Mouse (Mus musculus): ENCODE measurements around the gene Aunip. TPM values are rescaled to one million over a fixed set of nuclear protein-coding genes. Genes with fewer than 3 reads are reported as not detected.

The Aunip gene
- total RNA-seq (2014; fragmentation: Nextera tagmentation), result 18.4 and 23.7 TPM in 2 replicates
- 34.6 and 45.8 TPM in 2 replicates for total RNA-seq (2017)

DNA sequence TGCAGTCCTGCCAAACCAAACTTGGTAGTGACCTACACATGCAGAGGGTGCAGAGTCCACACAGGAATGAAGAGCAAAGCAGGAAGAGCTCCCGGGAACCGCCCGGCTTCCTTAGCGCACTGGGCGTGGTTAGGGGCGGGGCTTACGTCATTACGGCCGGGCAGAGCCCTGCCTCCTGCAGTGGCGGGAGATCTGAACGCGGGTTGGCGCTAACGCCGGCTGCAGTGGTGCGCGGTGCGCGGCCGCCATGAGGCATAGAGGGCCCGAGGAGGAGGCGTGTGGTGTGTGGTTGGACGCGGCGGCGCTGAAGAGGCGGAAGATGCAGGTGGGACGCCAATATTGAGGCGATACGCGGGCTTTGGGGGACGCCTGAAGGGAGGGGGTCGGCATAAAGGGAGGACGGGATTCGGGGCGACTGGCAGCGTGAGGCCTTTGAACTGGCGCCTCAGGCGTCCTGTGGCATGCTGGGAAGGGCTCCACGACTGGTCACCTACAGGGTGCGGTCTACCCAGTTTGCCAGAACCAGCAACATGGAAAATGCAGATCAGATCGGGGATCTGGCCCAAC, at the start of gene Aunip:
TSS of gene Aunip (plus strand) at position 155 of the 567 bp plus-strand sequence.
- ATAC-seq (replicated peaks; ENCODE audit: low FRiP score, low TSS enrichment, poor library complexity, severe bottlenecking), result peak; percentile 82

DNA sequence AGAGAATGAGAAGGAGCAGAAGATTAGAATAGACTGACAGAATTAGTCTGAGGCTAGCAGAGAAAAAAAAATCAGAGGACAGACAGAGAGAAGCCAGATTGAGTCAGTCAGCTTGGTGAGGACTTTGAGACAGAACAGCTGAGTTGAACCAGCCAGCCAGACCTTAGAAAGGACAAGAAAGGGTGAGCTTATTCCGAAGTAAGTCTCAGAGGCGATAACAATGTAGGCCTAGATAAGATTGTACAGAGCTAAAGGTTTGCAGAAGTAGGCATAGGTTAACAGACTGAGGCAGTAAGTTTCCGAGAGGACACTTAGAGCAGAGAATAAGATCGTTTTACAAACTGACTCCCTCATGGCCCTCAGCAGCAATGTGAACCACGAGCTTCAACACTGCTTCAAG, 49.5 kb upstream of the Aunip start:
- no peak for ATAC-seq (replicated peaks; ENCODE audit: low FRiP score, low TSS enrichment, poor library complexity, severe bottlenecking)

DNA sequence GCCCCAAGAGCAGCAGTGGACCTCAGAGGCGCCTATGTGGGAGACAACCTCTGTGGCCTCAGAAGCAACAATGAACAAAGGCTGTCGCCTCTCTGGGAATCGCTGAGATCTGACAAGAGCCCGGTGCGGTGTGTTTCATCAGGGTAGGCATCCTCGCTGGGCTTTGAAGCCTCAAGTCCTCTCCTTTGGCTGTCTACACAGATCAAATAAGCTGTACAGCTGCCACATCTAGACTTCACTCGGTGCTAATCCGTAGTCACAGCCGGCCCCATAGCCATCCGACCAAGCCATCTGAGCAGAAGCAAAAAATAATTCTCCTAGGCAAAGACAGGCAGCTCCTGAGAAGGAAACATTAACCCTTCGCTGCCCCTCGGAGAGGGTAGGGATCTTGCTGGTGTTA, 45.0 kb upstream of the Aunip start:
- ATAC-seq (replicated peaks; ENCODE audit: low FRiP score, low TSS enrichment, poor library complexity, severe bottlenecking), result no peak

DNA sequence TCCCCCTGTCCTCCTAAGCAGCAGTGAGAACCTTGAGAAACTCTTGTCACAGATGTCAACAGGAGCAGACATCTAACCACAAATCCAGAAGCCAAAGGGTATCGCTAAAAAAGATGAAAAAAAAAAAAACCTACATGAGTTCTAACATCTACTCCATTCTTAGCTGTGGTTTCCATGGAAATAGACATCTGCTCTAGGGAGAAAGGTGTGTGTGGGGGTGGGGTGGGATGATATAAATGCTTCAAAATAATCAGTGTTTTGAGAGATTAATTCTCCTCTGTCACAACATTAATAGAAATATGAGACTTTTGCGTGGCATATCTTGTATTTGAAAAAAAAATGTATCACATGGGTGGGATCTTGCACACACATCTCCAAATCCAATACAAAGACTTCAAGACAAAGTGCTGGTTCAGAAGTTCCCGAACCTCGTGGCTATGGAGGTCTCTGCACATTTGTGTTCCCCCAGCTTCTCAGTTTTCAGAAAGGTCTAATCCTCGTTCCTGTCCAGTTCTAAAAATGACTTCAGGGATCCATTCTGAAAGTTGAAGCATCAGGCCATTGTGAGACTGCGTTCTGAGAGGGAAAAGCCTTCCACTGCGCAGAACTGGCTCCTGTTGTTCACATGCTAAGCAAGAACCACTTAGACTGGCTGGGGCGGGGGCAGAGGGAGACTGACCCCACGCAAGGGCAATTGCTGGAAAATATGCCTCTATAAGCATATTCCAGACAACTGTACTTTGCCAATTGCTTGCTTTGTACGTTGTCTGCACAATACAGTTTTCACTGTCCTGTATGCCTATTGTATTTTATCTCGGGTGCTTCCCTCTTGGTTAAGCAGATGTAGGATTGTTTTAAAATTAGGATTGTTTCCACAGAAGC, 44.2 kb upstream of the Aunip start:
- ATAC-seq (replicated peaks; ENCODE audit: low FRiP score, low TSS enrichment, poor library complexity, severe bottlenecking), result no peak

DNA sequence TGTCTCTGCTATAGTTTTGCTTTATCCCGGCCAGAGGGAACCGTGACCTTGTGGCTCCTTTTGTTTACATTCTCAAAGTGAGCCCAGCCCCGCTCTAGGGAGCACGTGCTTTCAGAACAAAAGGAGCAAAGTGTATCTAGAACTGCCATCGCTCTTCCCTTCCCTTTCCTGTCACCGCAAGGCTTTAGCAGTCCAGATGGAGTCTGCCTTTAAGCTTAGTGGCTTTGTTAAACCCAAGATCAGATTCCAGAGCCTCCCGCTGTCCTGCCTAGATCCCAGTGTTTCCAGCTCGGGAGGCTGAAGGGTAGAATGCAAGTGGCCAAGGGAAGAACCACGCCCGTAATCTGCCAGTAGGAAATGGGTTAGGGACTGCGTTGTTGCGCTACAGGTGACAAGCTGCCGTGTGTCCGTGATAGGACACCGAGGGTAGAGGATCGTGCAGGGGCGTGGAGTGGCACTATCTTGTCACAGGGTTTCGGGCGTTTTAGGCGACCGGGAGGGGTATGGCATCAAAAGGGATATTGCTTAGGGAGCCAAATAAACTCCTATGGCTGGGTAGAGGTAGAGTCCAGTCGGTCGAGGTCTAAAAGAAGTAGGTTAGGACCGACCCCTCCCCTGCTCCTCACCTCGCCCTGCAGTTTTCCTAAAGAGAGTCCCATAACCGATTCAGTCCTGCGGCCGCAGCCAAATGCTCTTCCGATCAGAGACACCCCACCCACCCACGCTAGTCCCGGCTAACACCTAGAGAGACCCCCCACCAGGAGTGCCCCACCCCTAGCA, 43.2 kb upstream of the Aunip start:
- ATAC-seq (replicated peaks; ENCODE audit: low FRiP score, low TSS enrichment, poor library complexity, severe bottlenecking), result peak; percentile 29

DNA sequence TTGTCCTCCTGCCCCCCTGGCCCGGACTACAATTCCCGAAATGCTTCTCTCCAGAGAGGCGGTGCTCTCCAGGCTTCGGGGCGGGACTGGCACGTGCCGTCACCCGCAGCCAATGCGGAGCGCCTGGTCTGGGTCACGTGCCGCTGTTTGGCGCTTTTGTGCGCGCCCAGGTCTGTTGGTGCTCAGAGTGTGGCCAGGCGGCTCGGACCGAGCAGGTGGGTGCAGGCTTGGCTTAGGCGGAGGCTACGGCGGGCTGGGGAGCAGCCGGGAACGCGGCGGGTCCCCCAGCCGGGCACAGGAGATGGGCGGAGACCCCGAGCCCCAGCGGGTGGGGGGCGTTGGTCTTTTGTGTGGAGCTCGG, 42.6 kb upstream of the Aunip start, which contains the start of gene Stmn1:
TSS of gene Stmn1 (plus strand) at position 106 of the 361 bp plus-strand sequence.
- ATAC-seq (replicated peaks; ENCODE audit: low FRiP score, low TSS enrichment, poor library complexity, severe bottlenecking), result peak; percentile 90

DNA sequence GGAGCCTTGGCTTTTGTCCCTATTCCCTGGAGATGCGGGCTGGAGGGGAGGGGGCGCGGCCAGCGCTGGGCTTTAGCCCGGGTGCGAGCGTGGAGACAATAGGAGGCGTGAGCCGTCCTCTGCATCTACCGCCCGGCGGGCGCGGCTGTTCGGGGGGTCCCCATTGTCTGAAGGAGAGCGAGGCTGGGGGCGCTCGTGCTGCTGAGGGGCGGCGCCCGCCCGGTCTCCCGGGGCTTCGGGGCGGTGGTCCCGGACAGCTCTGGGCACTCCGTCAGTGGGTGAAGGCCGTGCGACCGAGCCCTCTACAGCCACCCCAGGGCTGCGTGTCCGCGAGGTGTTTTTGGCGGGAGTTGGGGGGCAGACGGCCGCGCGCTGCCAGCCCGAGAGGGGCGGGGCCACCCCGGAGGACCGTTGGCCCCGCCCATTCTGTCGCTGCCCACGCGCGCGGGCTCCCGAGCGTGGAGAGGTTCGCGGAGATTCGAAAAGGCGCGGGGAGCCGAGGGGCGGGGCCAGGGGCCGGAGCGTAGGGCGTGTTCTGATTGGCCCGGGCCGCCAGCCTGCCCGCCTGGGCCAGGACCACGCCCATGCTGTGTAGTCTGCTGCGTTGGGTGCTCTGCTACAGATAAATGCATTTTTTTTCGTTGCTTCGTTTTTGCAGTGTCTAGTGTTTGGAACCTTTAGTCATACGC, 42.1 kb upstream of the Aunip start:
- peak; percentile 84 for ATAC-seq (replicated peaks; ENCODE audit: low FRiP score, low TSS enrichment, poor library complexity, severe bottlenecking)

- ATAC-seq (replicated peaks; ENCODE audit: low FRiP score, low TSS enrichment, poor library complexity, severe bottlenecking), result no peak; the same call in 1 of the 2 replicates
Measured at GRCm38 (mm10) chr4:134469341-134469796, 41.4 kb upstream of the Aunip start.

DNA sequence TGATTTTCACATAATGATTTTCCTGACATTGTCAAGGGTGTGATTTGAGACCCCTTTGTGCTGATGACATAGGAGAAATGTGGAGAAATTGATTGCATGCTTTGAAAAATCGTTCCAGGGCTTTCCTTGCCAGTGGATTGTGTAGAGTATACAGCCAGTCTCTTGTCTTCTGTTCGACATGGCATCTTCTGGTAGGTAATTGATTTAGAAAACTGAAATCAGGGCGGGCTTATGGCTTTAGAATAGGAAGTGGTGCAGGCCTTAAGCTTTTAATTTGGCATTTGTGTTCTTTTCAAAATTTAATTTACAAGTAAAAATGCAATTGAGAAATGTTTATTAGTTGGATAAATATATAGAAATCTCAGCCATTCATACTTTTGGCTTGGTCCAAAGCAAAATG, 40.8 kb upstream of the Aunip start:
- no peak for ATAC-seq (replicated peaks; ENCODE audit: low FRiP score, low TSS enrichment, poor library complexity, severe bottlenecking)

DNA sequence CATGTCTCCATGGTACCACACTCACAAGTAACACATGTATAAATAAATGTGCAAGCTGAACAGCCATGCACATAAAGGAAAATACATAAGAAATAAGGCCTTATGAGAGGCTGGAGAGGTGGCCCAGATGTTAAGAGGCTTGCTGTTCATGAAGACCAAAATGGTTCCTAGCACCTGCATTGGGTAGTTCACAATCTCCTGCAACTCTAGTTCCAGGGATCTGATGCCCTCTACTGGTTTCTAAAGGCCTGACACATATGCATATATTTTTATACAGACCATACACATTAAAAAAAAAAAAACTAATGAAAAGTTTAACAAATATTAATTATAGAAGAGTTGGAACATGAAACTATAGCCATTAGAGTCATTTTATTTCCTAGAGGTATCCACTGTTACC, 39.3 kb upstream of the Aunip start:
- ATAC-seq (replicated peaks; ENCODE audit: low FRiP score, low TSS enrichment, poor library complexity, severe bottlenecking), result no peak

- ATAC-seq (replicated peaks; ENCODE audit: low FRiP score, low TSS enrichment, poor library complexity, severe bottlenecking), result no peak
Measured at GRCm38 (mm10) chr4:134473764-134474163, 37.0 kb upstream of the Aunip start.

GRCm38 (mm10) chr4:134474240-134474639, 36.6 kb upstream of the Aunip start:
- ATAC-seq (replicated peaks; ENCODE audit: low FRiP score, low TSS enrichment, poor library complexity, severe bottlenecking), result no peak

GRCm38 (mm10) chr4:134476899-134477298, 33.9 kb upstream of the Aunip start:
- no peak for ATAC-seq (replicated peaks; ENCODE audit: low FRiP score, low TSS enrichment, poor library complexity, severe bottlenecking)

- peak; percentile 86 for ATAC-seq (replicated peaks; ENCODE audit: low FRiP score, low TSS enrichment, poor library complexity, severe bottlenecking)
Measured at GRCm38 (mm10) chr4:134478031-134478430, 32.8 kb upstream of the Aunip start.

DNA sequence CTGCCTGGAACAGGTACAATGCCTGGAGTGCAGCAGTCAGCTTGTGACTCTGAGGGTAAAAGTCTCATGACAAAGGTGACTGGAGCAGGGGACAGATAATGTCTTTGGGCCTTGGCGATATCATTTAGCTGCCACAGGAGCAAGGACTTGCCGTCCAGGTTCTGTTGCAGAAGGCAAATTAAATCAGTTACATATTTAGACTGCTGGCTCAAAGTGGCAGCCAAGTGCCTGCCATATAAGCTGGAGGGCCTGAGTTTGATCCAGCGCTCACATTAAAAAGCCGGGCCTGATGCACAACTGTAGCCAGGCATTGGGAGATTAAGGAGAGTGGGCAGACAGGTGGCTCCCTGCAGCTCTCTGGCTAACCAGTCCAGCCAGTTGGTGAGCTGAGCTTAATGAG, 31.0 kb upstream of the Aunip start:
- ATAC-seq (replicated peaks; ENCODE audit: low FRiP score, low TSS enrichment, poor library complexity, severe bottlenecking), result no peak

GRCm38 (mm10) chr4:134480864-134481263, 29.9 kb upstream of the Aunip start:
- peak; percentile 65 for ATAC-seq (replicated peaks; ENCODE audit: low FRiP score, low TSS enrichment, poor library complexity, severe bottlenecking)

DNA sequence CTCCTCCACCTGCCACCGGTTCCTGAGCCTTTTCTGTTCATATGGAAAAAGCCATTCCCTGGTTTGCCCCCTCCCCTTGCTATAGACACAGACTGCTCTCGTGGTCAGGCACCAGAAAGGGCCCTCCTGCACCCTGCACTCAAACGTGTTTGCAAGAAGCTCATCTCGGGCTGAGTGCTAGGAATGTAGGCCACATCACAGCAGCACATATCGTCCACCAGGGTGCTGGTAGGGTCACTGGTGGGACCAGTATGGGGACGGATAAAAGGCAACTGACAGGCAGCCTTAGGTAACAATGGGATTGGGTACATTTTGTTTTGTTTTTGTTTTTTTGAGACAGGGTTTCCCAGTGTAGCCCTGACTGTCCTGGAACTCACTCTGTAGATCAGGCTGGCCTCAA, 29.5 kb upstream of the Aunip start:
- ATAC-seq (replicated peaks; ENCODE audit: low FRiP score, low TSS enrichment, poor library complexity, severe bottlenecking), result no peak

GRCm38 (mm10) chr4:134482442-134482841, 28.4 kb upstream of the Aunip start:
- ATAC-seq (replicated peaks; ENCODE audit: low FRiP score, low TSS enrichment, poor library complexity, severe bottlenecking), result no peak

GRCm38 (mm10) chr4:134483078-134483688, 27.6 kb upstream of the Aunip start:
- ATAC-seq (replicated peaks; ENCODE audit: low FRiP score, low TSS enrichment, poor library complexity, severe bottlenecking), result no peak

Measured in megakaryocyte-erythroid progenitor cell, adult 5-6 weeks (primary cell).